ENCODE assay signal across 10 mouse cellular contexts in genomic region chr12:55778301-55778700, GRCm38 (mm10). TPM values are rescaled to one million over a fixed set of nuclear protein-coding genes. Genes with fewer than 3 reads are reported as not detected.
DNase-seq lines count a peak whose midpoint lies in the region; ATAC-seq and TF ChIP-seq lines count a peak whose summit lies in the region.
"Had no signal": no experiment of that assay in that cellular context is flagged by ENCODE, and none has a peak within 500 bp of the region (broad histone marks: within the 10 kb centered on the region; RNA-seq: fewer than 3 reads in every experiment).

No protein-coding gene starts in this region.

- TF ChIP-seq CTCF in cortical plate, adult 2 months (IDR thresholded peaks at IDR 0.05; ENCODE audit: extremely low read depth, insufficient read depth, low read length) = peak; percentile 30; the same call in 1 of the 2 replicates

- 89% methylated on average over 2 of the region's 2 CpGs for WGBS in midbrain, embryonic 11.5 days

- no peaks in the 10 kb centered on the region for H3K4me1 ChIP-seq in cortical plate, adult 2 months (ENCODE audit: control insufficient read depth, insufficient read depth, low read length)
- H3K4me1 ChIP-seq in midbrain, embryonic 11.5 days (ENCODE audit: control insufficient read depth, insufficient read depth, low read length) = no peaks in the 10 kb centered on the region
- H3K4me1 ChIP-seq: hindbrain, embryonic 15.5 days had no signal

- no peak overlapping the region for H3K4me2 ChIP-seq in midbrain, embryonic 11.5 days
- H3K4me2 ChIP-seq: hindbrain, embryonic 15.5 days had no signal

- H3K36me3 ChIP-seq in midbrain, embryonic 11.5 days (ENCODE audit: control insufficient read depth, insufficient read depth, low read length) = no peaks in the 10 kb centered on the region; the same call in 1 of the 2 replicates

- H3K4me3 ChIP-seq in cortical plate, adult 2 months (ENCODE audit: insufficient read depth, low read length) = no peak overlapping the region
- H3K4me3 ChIP-seq in midbrain, embryonic 11.5 days (ENCODE audit: low read depth, low read length) = no peak overlapping the region
- H3K4me3 ChIP-seq: hindbrain, embryonic 15.5 days; myocyte had no signal

- ATAC-seq in frontal cortex, adult (ENCODE audit: low TSS enrichment) = 0 out of 2 replicates have a peak, but pooled peaks have one; percentile 41
- peak; percentile 39; the same call in 1 of the 2 replicates for ATAC-seq in neutrophil, adult 5-6 weeks (ENCODE audit: extremely low read depth, insufficient number of reproducible peaks, low FRiP score, poor library complexity, severe bottlenecking)
- ATAC-seq in midbrain, embryonic 11.5 days (ENCODE audit: low FRiP score) = no peak

- H3K27me3 ChIP-seq in midbrain, embryonic 11.5 days (ENCODE audit: control insufficient read depth, insufficient read depth, low read length) = no peaks in the 10 kb centered on the region
- H3K27me3 ChIP-seq: hindbrain, embryonic 15.5 days had no signal

- no peak overlapping the region for H3K27ac ChIP-seq in cortical plate, adult 2 months (ENCODE audit: insufficient read depth, low read length)
- no peak overlapping the region for H3K27ac ChIP-seq in midbrain, embryonic 11.5 days (ENCODE audit: low read depth, low read length)
- H3K27ac ChIP-seq: hindbrain, embryonic 15.5 days had no signal

- H3K9ac ChIP-seq in midbrain, embryonic 11.5 days (ENCODE audit: low read length) = no peak overlapping the region
- H3K9ac ChIP-seq: hindbrain, embryonic 15.5 days had no signal

- TF ChIP-seq POLR2A in cortical plate, adult 2 months (IDR thresholded peaks at IDR 0.05; ENCODE audit: extremely low read depth, insufficient read depth, low read length) = no peak

- no peaks in the 10 kb centered on the region for H3K9me3 ChIP-seq in midbrain, embryonic 11.5 days (ENCODE audit: control insufficient read depth, low read length)
- H3K9me3 ChIP-seq: hindbrain, embryonic 15.5 days had no signal

- DNase-seq in frontal cortex, postnatal 14 days (ENCODE audit: low spot score in 2 of 2) = no peak
- peak; percentile 11 for DNase-seq in right cerebral cortex, postnatal 4 days
- no peak for DNase-seq in right cerebral cortex, adult 18-20 months
- peak; percentile 46 for DNase-seq in kidney, adult 9 months
- no peak for DNase-seq in midbrain, embryonic 11.5 days (ENCODE audit: low spot score, missing footprints)

RNA-seq across cellular contexts. Expression of gene Ralgapa1, which starts 42.7 kb away (rescaled TPM):
- 62.3 and 65.2 TPM in 2 replicates for polyA plus RNA-seq in cortical plate, adult 2 months (2012; rRNA removed)
- 74.2 and 79.3 TPM in 2 replicates for total RNA-seq in neutrophil, adult 5-6 weeks (2017)
- 19.0 and 19.1 TPM in 2 replicates for polyA plus RNA-seq in midbrain, embryonic 11.5 days (2014; fragmentation: Nextera tagmentation; extraction: Ambion mirVana)

RNA-seq across cellular contexts. Expression of gene Brms1l, which starts 57.8 kb away (rescaled TPM):
- 132 and 144 TPM in 2 replicates for polyA plus RNA-seq in cortical plate, adult 2 months (2012; rRNA removed)
- 20.5 and 27.5 TPM in 2 replicates for total RNA-seq in neutrophil, adult 5-6 weeks (2017)
- 36.0 and 39.7 TPM in 2 replicates for polyA plus RNA-seq in midbrain, embryonic 11.5 days (2014; fragmentation: Nextera tagmentation; extraction: Ambion mirVana)

Comparison
In these comparisons a context has a peak if more than half of its experiments do, and no peak if none do; other contexts are left out.
1. DNase-seq: peak in right cerebral cortex, postnatal 4 days (single experiment) and kidney, adult 9 months (single experiment); none in frontal cortex, postnatal 14 days (0 of 2), right cerebral cortex, adult 18-20 months (single experiment) and midbrain, embryonic 11.5 days (single experiment).